Mouse (Mus musculus): ENCODE measurements around the gene Sh3pxd2a.
"Not testable (repeated sequence)": the region's sequence is repeated elsewhere in the genome, so short reads cannot be mapped to it uniquely, and the experiment has no call there.

Gene Sh3pxd2a

DNA sequence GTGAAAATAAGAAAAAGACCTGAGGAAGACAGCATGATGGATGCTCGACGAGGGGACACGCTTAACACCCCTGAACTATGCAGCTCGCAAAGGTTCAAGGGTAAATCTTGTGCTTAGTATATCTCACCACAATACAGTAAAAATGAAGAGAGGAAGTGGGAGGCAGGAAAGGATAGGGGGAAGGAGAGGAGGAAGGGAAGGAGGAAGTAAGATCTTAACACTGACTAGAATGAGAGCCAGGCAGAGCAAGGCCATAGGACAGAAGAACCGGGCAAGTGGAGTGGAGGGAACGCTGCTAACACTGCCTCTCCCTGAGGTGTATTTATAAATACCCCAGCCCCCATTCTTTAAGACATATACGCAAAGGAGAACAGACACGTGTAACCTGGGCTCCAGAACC lies 58.7 kb downstream of the Sh3pxd2a start:
- DNase-seq: no peak

DNA sequence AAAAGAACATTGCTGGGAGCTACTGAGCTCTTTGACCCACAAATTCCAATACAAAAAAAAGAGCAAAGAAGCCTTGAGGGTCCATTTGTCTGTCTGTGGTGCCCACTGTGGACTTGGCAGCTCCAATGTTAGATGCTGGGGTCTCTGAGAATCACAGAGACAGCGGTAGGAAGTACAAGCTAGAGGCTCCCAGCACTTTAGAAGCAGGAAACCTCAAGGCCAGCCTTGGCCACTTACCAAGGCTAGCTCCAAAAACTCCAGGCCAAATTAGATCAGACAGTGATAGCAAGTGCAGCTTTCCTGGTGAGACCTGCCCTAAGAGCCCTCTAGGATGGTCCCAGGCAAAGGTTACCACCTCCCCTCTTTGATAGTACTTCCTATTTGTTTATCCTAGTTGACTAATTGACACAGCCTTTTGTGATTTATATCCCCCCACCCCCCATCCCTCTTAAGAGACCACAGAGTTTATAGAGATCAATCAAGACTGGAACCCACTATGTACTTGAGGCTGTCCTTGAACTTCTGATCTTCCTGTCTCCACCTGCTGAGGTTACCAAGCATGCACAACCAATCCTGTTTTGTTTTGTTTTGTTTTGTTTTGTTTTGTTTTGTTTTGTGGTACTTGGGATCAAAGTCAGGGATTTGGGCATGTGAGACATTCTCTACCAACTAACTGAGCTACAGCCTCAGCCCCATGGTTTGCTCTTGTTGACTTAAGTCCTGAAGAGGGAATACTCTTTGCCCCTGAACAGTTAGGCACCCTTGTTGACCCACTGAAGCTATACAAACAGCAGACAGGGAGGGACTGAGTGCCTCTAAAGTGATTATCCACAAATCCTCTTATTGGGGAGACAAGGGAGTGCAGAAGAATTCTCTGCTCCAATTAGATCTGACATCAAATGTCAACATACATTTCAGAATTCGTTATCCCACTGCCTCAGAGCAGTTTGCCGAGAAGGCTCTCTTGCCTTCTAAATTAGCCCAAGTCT lies 60.5 kb downstream of the Sh3pxd2a start:
- DNase-seq: no peak

- no peak for DNase-seq
Measured at GRCm38 (mm10) chr19:47402976-47403375, 61.2 kb downstream of the Sh3pxd2a start.

DNA sequence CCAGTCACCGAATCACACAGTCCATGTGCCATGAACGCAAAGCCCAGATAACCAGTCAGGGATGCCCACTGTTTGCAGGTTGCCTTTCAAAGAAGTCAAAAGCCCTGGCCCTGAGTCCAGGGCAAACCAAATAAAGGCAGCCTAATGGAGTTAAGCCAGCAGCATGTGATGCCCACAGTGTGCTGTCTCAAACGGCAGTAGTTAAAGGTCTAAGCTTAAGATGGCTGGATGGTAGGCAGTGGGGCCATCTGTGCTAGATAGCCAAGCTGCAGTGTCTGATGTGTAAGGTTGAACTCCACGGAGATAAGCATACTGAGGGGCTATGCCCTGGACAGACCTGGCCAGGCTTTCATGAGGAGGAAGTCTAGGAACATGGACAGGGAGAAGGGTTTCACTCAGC lies 61.7 kb downstream of the Sh3pxd2a start:
- no peak for DNase-seq

GRCm38 (mm10) chr19:47399709-47400108 lies 64.5 kb downstream of the Sh3pxd2a start:
- DNase-seq: no peak

- no peak for DNase-seq
Measured at GRCm38 (mm10) chr19:47399029-47399428, 65.2 kb downstream of the Sh3pxd2a start.

DNA sequence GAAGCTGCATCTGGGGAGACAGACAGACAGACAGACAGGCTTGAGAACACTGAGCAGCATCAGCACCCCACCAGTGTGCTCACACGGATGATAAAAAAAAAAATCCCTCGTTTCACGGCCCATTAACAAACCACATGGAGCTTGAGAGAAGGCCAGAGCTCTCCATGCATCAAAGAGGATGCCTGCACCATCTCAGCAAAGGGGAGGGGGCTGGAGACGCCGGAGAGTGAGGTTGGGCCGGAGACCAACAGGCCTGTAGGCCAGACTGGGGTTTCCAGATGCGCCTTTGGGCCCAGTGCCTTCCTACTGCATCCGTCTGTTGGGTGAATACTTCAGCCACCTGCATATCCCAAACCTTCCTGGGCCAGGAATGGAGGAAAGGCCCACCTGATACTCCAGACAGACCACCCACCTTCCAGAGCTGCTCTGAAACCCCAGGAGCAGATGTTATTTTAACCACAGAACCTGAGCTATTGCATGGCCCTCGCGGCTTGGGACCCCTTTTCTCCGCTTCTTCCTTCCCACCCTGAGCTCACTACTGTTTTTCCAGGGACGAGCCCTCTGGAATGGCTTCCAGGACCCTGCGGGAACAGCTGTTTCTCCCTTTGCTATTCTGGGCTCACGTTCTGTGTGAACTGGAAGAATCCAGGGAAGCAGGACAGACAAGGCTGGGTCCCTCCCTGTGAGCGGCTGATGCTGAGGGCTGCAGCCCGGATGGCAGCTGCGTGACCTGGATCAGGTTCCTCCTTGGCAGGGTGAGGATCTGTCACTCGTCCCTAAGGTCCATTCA lies 66.1 kb downstream of the Sh3pxd2a start:
- no peak for DNase-seq

DNA sequence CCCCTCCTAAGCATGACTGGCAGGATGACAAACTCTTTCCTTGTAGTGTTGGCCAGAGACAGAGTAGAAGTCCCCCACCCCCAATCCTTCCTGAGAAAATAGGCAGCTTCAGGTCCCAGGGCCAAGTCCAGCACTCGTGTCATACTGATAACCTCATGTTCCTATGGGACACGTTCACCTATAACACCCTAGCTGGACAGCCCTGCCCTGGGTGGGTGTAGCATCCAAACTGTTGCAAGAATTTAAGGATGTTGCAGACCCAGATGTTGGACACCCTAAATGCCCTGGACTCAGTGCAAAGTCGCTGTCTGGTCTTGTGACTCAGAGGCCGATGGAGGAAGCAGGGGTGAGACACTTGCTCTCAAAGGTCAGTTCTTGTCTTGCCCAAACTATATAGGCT lies 68.9 kb downstream of the Sh3pxd2a start:
- no peak for DNase-seq

DNA sequence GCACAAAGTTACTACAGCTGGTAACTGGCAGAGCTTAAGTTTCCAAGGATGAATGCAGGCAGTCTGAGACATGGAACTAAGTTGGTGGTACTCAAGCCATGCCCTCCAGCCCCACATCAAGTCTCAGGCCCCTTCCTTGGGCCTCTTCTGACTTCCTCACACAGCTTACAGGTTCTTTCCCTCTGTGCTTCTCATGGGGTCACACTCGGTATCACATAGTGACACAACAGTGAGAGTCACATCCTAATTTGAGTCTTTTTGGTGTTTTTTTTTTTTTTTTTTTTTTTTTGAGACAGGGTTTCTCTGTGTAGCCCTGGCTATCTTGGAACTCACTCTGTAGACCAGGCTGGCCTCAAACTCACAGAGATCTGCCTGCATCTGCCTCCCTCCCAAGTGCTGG lies 69.4 kb downstream of the Sh3pxd2a start:
- not testable (repeated sequence) for DNase-seq

- DNase-seq: no peak
Measured at GRCm38 (mm10) chr19:47390878-47391277, 73.3 kb downstream of the Sh3pxd2a start.

DNA sequence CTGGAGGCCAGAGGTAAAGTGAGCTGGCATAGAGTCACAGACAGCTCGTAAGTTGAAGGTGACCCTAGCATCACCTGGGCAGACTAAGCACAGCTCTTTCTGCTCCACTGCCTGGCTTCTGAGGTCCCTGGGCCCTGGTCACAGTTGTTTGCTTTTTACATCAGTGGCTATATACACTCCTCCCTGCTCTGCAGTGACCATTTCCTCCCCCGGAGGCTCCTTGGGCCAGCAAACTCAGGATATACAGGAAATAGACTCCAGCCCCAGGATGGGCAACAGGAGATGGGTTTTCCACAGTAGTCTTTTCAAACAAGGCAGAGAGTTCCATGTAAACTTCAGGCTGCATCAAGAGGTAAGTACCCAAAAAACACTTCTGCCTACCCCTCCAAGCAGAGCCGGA lies 76.3 kb downstream of the Sh3pxd2a start:
- DNase-seq: no peak

DNA sequence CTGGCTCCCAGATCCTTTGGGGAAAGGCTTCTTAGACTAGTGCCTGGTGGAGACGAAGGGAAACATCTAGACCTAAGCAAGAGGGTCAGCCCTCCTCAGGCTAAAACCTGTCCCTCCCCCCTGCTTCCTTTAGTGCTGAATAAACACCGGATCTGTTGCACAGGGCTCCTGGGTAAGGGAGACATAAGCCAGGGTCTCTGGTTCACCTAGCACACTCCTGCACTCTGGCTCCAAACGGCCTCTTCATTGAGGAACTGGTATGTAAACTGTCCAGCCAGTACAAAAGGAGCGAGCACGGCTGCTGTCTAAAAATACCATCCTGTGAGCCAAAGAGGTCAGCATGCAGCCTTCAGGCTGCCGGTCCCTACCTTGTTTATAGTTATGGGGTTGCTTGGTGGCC lies 76.8 kb downstream of the Sh3pxd2a start:
- no peak for DNase-seq

DNA sequence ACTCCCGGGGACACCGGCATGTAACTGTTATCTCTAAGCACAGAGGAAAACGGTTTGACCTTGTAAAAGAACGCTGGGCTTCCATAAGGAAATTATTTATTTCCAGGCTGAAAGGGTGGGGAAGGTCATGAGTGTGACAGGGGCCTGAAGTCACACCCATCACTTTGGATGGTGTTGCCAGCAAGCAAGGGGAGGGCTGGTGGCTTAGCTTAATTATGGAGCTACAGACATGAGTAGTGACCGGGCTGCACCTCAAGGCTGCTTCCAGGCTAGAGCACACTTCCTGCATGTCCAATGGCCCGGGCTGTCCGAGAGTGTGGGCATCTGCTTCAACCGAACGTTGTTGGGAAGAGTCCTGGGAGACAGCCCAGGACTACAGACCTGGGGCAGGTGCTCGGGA lies 78.2 kb downstream of the Sh3pxd2a start:
- DNase-seq: no peak

- no peak for DNase-seq
Measured at GRCm38 (mm10) chr19:47384639-47385038, 79.6 kb downstream of the Sh3pxd2a start.

DNA sequence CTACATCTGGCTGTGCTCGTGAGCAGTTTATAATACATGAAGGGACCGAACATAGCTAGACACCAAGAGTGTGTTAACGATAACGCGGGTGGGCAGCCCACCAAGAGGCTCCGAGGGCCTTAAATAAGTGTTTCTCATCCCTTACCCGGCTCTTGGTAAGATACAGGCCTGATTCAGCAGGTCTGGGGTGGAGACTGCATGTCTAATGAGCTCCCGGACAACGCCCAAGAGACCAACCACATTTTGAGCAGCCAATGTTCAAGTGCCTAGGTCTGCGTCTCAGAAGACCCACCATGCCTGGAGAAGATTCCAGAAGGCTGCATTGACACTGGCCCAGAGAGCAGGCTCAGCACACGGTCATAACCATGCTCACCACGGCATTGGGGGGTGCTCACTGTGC lies 80.2 kb downstream of the Sh3pxd2a start:
- no peak for DNase-seq

DNA sequence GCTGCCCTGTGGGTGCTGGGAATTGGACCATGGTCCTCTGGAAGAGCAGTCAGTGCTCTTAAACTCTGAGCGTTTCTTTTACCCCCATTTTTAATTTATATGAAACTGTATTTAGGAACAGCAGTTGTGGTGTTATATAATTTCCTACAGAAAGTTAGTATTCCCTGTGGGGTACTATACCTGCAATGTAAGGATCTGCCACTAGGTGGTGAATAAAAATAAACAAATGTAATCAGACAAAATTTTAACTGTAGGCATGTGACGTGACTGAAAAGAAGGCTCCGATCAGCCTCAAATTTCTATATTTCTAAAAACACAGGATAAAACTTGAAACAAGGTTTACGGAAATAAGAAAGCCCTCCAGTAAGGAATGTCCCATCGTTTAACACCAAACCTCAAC lies 81.9 kb downstream of the Sh3pxd2a start:
- no peak for DNase-seq

GRCm38 (mm10) chr19:47381011-47381410 lies 83.2 kb downstream of the Sh3pxd2a start:
- no peak for DNase-seq

- no peak for DNase-seq
Measured at GRCm38 (mm10) chr19:47379141-47379540, 85.1 kb downstream of the Sh3pxd2a start.

DNA sequence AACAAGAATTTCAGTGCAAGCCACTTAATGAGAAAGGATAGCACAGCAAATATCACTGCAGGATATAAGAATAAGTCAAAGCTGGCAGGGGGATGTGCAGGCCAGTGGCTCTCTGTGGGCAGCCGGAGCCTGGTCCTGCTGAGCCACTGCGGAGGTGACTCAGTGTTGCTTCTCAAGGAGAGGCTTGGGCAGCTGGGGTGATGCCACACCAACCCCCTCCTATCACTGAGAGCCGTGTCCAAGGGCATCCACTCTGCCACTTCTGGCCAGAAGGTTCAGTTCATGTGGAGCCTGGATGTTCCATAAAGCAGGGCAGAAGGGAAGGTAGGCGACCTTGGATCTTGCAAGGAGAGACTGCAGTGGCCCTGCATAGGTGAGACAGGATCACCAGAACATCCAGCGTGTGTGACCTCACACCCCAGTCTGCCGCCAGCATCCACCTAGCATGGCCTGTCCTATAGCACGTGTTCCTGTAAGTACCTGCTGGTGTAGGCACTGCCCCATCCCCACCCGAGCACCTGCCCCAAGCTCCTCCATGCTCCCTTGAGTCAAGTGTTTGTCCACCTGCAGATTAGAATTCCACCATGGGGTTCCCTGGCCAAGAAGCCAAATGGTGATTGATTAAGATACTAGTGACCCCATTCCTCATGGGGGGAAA lies 89.2 kb downstream of the Sh3pxd2a start:
- no peak for DNase-seq

- peak; percentile 47 to 73 for DNase-seq
Measured at GRCm38 (mm10) chr19:47374440-47374839, 89.8 kb downstream of the Sh3pxd2a start.

DNA sequence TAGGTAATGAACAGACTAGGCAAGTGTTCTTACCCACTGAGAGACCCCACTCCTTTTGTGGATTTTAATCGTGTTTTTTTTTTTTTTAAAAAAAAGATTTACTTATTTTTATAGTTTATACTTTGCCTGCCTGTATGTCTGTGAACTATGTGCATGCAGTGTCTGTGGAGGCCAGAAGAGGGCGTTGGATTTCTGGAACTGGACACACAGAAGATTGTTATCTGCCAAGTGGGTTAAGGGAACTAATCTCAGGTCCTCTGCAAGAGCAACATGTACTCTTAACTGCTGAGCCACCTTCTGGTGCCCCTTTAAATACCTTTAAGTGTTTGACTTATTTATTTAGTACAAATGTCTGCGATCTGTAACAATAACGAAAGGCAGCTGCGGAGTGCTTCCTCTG lies 92.2 kb downstream of the Sh3pxd2a start:
- DNase-seq: no peak

GRCm38 (mm10) chr19:47371521-47371920 lies 92.7 kb downstream of the Sh3pxd2a start:
- DNase-seq: peak in 1 of 2 experiments; percentile 42

DNA sequence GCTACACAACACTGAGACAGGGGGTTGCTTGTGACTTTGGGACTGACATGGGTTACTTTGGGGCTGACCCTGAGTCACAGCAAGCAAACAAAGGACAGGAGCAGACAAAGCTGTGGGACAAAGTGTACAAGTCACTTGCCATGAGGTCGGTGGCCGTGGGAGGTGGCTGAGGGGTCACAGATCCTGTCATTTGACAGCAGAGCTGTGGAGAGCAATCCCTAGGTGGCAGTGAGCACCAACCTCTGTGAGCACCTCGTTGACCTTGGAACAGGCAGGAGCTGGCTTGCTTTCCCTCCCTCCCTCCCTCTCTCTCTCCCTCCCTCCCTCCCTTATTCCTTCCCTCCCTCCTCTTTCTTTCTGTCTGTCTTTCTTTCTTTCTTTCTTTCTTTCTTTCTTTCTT lies 95.2 kb downstream of the Sh3pxd2a start:
- no peak for DNase-seq

Measured in cerebellum, postnatal 25 days (tissue).